Mouse (Mus musculus) C2C12 (cell line): ENCODE measurements around the gene Lcmt2.

Source experiments
- CEBPB ChIP-seq: IDR thresholded peaks from one replicate; pipeline ENCODE4 v1.6.1; 2011; ENCODE audit warnings: low read depth, mild to moderate bottlenecking, control low read depth, moderate library complexity
- CTCF ChIP-seq: IDR thresholded peaks from one replicate; pipeline ENCODE4 v1.5.1; 2011; ENCODE audit not compliant: control insufficient read depth, insufficient read depth, insufficient read length
- MAX ChIP-seq: IDR thresholded peaks from one replicate; pipeline ENCODE4 v1.6.1; 2011; ENCODE audit warnings: mild to moderate bottlenecking, control low read depth
- USF1 ChIP-seq: IDR thresholded peaks from one replicate; pipeline ENCODE4 v1.6.1; 2011; ENCODE audit warnings: low read depth, mild to moderate bottlenecking, control low read depth, moderate library complexity

DNA sequence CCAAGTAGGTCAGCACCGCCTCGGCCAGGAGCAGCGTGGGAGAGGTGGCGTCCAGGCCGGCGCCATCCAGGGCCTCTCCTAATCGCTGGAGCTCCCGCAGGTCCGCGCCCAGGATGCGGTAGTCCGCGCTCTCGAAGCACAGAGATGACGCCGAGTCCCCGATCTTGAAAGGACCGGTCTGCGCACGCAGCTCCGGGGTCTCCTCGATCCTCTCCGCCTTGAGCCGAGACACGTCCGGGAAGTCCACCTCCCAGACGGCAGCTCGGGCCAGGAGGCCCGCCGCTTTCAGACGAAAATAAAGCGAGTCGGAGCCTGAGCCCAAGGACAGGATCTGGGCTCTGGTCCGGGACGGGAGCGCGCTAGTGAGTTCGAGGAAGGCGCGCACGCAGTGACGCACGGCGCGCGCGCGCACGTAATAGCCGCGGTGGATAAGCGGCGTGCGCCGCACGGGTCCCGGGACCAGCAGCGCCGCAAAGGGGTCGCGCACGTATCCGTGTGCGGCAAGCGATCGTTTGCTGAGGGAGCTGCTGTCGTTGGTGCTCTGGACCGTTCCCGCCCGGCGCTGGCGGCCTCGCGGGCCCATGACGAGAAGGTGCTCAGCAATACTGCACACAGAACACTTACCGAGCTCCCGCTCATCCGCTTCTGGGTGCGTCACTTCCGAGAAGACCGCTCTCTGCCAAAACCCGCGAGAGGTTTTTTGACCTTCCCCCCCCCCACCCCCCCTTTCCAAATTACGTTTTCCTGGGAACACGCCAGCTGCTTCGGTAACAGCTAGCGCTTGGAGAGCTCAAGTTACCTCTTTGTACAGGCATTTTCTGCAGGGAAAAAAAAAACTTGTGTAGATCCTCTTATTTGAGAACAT, at the start of gene Lcmt2, which contains the start of gene Adal:
- TF ChIP-seq CTCF, result no peak
- TF ChIP-seq CEBPB, result no peak
- TF ChIP-seq MAX, result peak; percentile 72
- TF ChIP-seq USF1, result no peak
